Mouse (Mus musculus) CH12.LX (cell line): Measurements from ENCODE around the gene Ecm1. TPM values are rescaled to one million over a fixed set of nuclear protein-coding genes. Genes with fewer than 3 reads are reported as not detected.

Experiments used
- DNase-seq: peaks from one replicate; pipeline ENCODE4 v3.0.0-alpha.2; 2013; ENCODE audit errors: extremely low read depth
- H3K27ac ChIP-seq: 2 replicates; pipeline ENCODE4 v1.5.1; 2012; ENCODE audit warnings: low read depth, mild to moderate bottlenecking, control low read depth, moderate library complexity; ENCODE audit not compliant: insufficient read depth
- H3K27me3 ChIP-seq: replicated peaks from 2 replicates; pipeline ENCODE3; 2012; ENCODE audit warnings: inconsistent platforms
- H3K36me3 ChIP-seq, 2 experiments: replicated peaks in 1 of 2; 2 replicates each; pipeline versions ENCODE3 to v1.6.1; 2012; ENCODE audit warnings: inconsistent platforms in 1 of 2, low read length in 1 of 2, mild to moderate bottlenecking in 1 of 2, mixed read lengths in 1 of 2, moderate library complexity in 1 of 2; ENCODE audit not compliant: control insufficient read depth in 1 of 2, insufficient read depth in 1 of 2
- H3K4me1 ChIP-seq, 2 experiments: 2 replicates each; pipeline ENCODE4 v1.6.1; 2012; ENCODE audit warnings: inconsistent platforms in 1 of 2, moderate library complexity in 1 of 2; ENCODE audit not compliant: insufficient read depth in 2 of 2, control insufficient read depth in 1 of 2
- H3K4me2 ChIP-seq: 2 replicates; pipeline ENCODE4 v1.6.1; 2012; ENCODE audit warnings: low read depth, mild to moderate bottlenecking, control low read depth; ENCODE audit not compliant: poor library complexity, insufficient read depth, severe bottlenecking
- H3K4me3 ChIP-seq, 3 experiments: fragments of 150-350 bp in 1 of 3; sonication (generic) in 1 of 3; replicated peaks in 1 of 3; 2 replicates each; pipeline versions ENCODE3 to v1.5.1; 2011 to 2012; ENCODE audit warnings: low read depth in 2 of 3, low read length in 2 of 3, mild to moderate bottlenecking in 2 of 3, moderate library complexity in 2 of 3, control low read depth in 1 of 3, improper control_type of control experiment in 1 of 3, inconsistent platforms in 1 of 3, mixed read lengths in 1 of 3; ENCODE audit not compliant: poor library complexity in 1 of 3
- H3K79me2 ChIP-seq: replicated peaks from 2 replicates; pipeline ENCODE4 v1.6.1; 2012; ENCODE audit warnings: mild to moderate bottlenecking, moderate library complexity; ENCODE audit not compliant: control insufficient read depth, poor library complexity, insufficient read depth, severe bottlenecking; ENCODE audit errors: extremely low read depth
- H3K9ac ChIP-seq: 2 replicates; pipeline ENCODE4 v1.6.1; 2012; ENCODE audit warnings: low read depth, mild to moderate bottlenecking, control low read depth, moderate library complexity; ENCODE audit not compliant: insufficient read depth
- H3K9me3 ChIP-seq: replicated peaks from 2 replicates; pipeline ENCODE3; 2012; ENCODE audit warnings: low read length, inconsistent platforms, mixed read lengths
- CHD1 ChIP-seq: IDR thresholded peaks from 2 replicates; pipeline ENCODE4 v1.6.1; 2012; ENCODE audit warnings: low read depth, low read length, improper control_type of control experiment, inconsistent platforms
- CTCF ChIP-seq, 2 experiments: IDR thresholded peaks in 1 of 2; conservative IDR thresholded peaks in 1 of 2; 2 replicates each; pipeline ENCODE4 v1.5.1; 2011 to 2012; ENCODE audit warnings: low read depth in 2 of 2, low read length in 2 of 2, improper control_type of control experiment in 1 of 2, inconsistent platforms in 1 of 2, mild to moderate bottlenecking in 1 of 2, moderate library complexity in 1 of 2
- ELF1 ChIP-seq: IDR thresholded peaks from 2 replicates; pipeline ENCODE4 v1.6.1; 2014; ENCODE audit warnings: low read depth, mild to moderate bottlenecking, inconsistent platforms, low read length, improper control_type of control experiment
- ETS1 ChIP-seq: conservative IDR thresholded peaks from 2 replicates; pipeline ENCODE4 v1.6.1; 2012; ENCODE audit warnings: low read depth, mild to moderate bottlenecking, inconsistent platforms, low read length, improper control_type of control experiment, moderate library complexity
- JUND ChIP-seq: conservative IDR thresholded peaks from 2 replicates; pipeline ENCODE4 v1.6.1; 2011; ENCODE audit warnings: low read depth, low read length, improper control_type of control experiment
- MAX ChIP-seq: IDR thresholded peaks from 2 replicates; pipeline ENCODE4 v1.6.1; 2011; ENCODE audit warnings: low read length, improper control_type of control experiment
- MAZ ChIP-seq: IDR thresholded peaks from 2 replicates; pipeline ENCODE4 v1.6.1; 2012; ENCODE audit warnings: low read depth, mild to moderate bottlenecking, inconsistent platforms, low read length, improper control_type of control experiment, moderate library complexity
- MEF2A ChIP-seq: IDR thresholded peaks from 2 replicates; pipeline ENCODE4 v1.6.1; 2014; ENCODE audit warnings: low read depth, mild to moderate bottlenecking, inconsistent platforms, low read length, improper control_type of control experiment, borderline replicate concordance
- MXI1 ChIP-seq: IDR thresholded peaks from 2 replicates; pipeline ENCODE4 v1.6.1; 2011; ENCODE audit warnings: mild to moderate bottlenecking, low read depth, low read length, improper control_type of control experiment
- POLR2A ChIP-seq: IDR thresholded peaks from 2 replicates; pipeline ENCODE4 v1.6.1; 2011; ENCODE audit warnings: low read depth, mild to moderate bottlenecking, improper control_type of control experiment, low read length
- POLR2AphosphoS2 ChIP-seq: IDR thresholded peaks from 2 replicates; pipeline ENCODE4 v1.6.1; 2011; ENCODE audit warnings: low read depth, low read length, improper control_type of control experiment
- RCOR1 ChIP-seq: conservative IDR thresholded peaks from 2 replicates; pipeline ENCODE4 v1.6.1; 2012; ENCODE audit warnings: low read depth, mild to moderate bottlenecking, inconsistent platforms, low read length, improper control_type of control experiment
- SIN3A ChIP-seq: IDR thresholded peaks from 2 replicates; pipeline ENCODE4 v1.6.1; 2012; ENCODE audit warnings: low read length, improper control_type of control experiment, inconsistent platforms
- TBP ChIP-seq: conservative IDR thresholded peaks from 2 replicates; pipeline ENCODE4 v1.6.1; 2011; ENCODE audit warnings: low read depth, low read length, improper control_type of control experiment
- TCF12 ChIP-seq: IDR thresholded peaks from 2 replicates; pipeline ENCODE4 v1.6.1; 2014; ENCODE audit warnings: low read depth, mild to moderate bottlenecking, inconsistent platforms, low read length, improper control_type of control experiment
- USF1 ChIP-seq: IDR thresholded peaks from 2 replicates; pipeline ENCODE4 v1.6.1; 2014; ENCODE audit warnings: low read depth, mild to moderate bottlenecking, inconsistent platforms, low read length, improper control_type of control experiment
- USF2 ChIP-seq: conservative IDR thresholded peaks from 2 replicates; pipeline ENCODE4 v1.6.1; 2011; ENCODE audit warnings: low read depth, low read length, improper control_type of control experiment
- ZMIZ1 ChIP-seq: IDR thresholded peaks from 2 replicates; pipeline ENCODE4 v1.6.1; 2012; ENCODE audit warnings: low read depth, mild to moderate bottlenecking, inconsistent platforms, low read length, improper control_type of control experiment
- ZNF384 ChIP-seq: IDR thresholded peaks from 2 replicates; pipeline ENCODE4 v1.6.1; 2012; ENCODE audit warnings: low read depth, low read length, improper control_type of control experiment, inconsistent platforms
- dilution Hi-C: fragments of 300-500 bp; cut with MboI; formaldehyde crosslinking; loops from 2 replicates; pipeline ENCODE4 v1.14.3; 2020; ENCODE audit warnings: low sequenced_read_pairs; ENCODE audit not compliant: extremely low pct_unique_long_range_greater_than_20kb, extremely low pct_ligation_motif_present
- in situ Hi-C: fragments of 300-500 bp; cut with MboI; formaldehyde crosslinking; loops from 3 replicates; pipeline ENCODE4 v1.14.3; 2019; ENCODE audit warnings: low sequenced_read_pairs, low pct_ligation_motif_present, low pct_unique_long_range_greater_than_20kb, mixed read lengths
- polyA plus RNA-seq: library from polyadenylated mRNA; unstranded; fragments of >175 nt; gene quantifications from 2 replicates; pipeline ENCODE4 v1.2.1, GENCODE M21; 2012; ENCODE audit warnings: low read depth; ENCODE audit not compliant: insufficient read length
- total RNA-seq, 2 experiments: library from RNA; depleted of rRNA; stranded (reverse); fragments of 300-350 nt in 1 of 2; fragments of >200 nt in 1 of 2; gene quantifications; 2 replicates each; pipeline ENCODE4 v1.2.3; 2012 to 2014

Ecm1 gene
- total and polyA plus RNA-seq, 3 experiments, result 0.40 to 4.0 (median 0.42) TPM

- H3K4me1 ChIP-seq, result peaks cover 9 to 22% of the 10 kb centered on the region in 2 experiments; a peak in 3 of 4 replicates
- H3K4me3 ChIP-seq, result no peak overlapping the region
- H3K9me3 ChIP-seq, result no peaks in the 10 kb centered on the region
- no peak overlapping the region for H3K27ac ChIP-seq
- no peak overlapping the region for H3K9ac ChIP-seq
- H3K79me2 ChIP-seq, result no peaks in the 10 kb centered on the region
- no peak for TF ChIP-seq USF2
- no peak for TF ChIP-seq RCOR1
- TF ChIP-seq ZNF384, result no peak
- no peak for TF ChIP-seq JUND
- no peak for TF ChIP-seq SIN3A
- TF ChIP-seq CHD1, result no peak
- H3K36me3 ChIP-seq, result no peaks in the 10 kb centered on the region
- H3K4me2 ChIP-seq, result no peak overlapping the region
- DNase-seq, result peak; percentile 41
- H3K27me3 ChIP-seq, result no peaks in the 10 kb centered on the region
- in situ Hi-C loops, result no loop called here
- dilution Hi-C loops, result no loop called here
Measured at GRCm38 (mm10) chr3:95707497-95707896, 31.9 kb downstream of the Ecm1 start.

- dilution Hi-C loops, result no loop called here
- Histone ChIP-seq H3K79me2 (no peaks in the 10 kb centered on the region), H3K27ac (no peak overlapping the region), H3K9ac (no peak overlapping the region), H3K4me2 (no peak overlapping the region), H3K36me3 (no peaks in the 10 kb centered on the region), H3K4me1 (peaks cover 9 to 22% of the 10 kb centered on the region in 2 experiments; a peak in 3 of 4 replicates), H3K27me3 (no peaks in the 10 kb centered on the region)
- no peak for TF ChIP-seq JUND
- no peak for TF ChIP-seq MXI1
- TF ChIP-seq POLR2A, result no peak
- TF ChIP-seq ZMIZ1, result no peak
- TF ChIP-seq MEF2A, result no peak
- no peak for TF ChIP-seq ETS1
- TF ChIP-seq CTCF (conservative IDR thresholded peaks at IDR 0.05 in 1 of 2, IDR thresholded peaks at IDR 0.05 in 1 of 2; ENCODE audit: low read depth in 2 of 2, low read length in 2 of 2), result no peak
- TF ChIP-seq ELF1, result no peak
- no peak for TF ChIP-seq USF1
- TF ChIP-seq MAZ, result no peak
- no peak for TF ChIP-seq ZNF384
- TF ChIP-seq MAX, result no peak
- no peak for TF ChIP-seq TBP
- no peak for TF ChIP-seq TCF12
- no peak for TF ChIP-seq POLR2AphosphoS2
- TF ChIP-seq, all 38 proteins: peak for 0
- H3K4me3 ChIP-seq, result no peak overlapping the region
- H3K9me3 ChIP-seq, result no peaks in the 10 kb centered on the region
- DNase-seq, result no peak
- in situ Hi-C loops, result no loop called here
Measured at GRCm38 (mm10) chr3:95706273-95706672, 33.1 kb downstream of the Ecm1 start.
